Mouse (Mus musculus) left cerebral cortex, adult 9 months (tissue): ENCODE measurements around the gene Macrod2.
A peak's percentile ranks its signal among the peaks of the same experiment; 100 is the strongest.

Source experiments
- DNase-seq, 2 experiments: peaks; one replicate each; pipeline ENCODE4 v3.0.0; 2022; ENCODE audit warnings: low spot score in 2 of 2

Gene Macrod2

DNA sequence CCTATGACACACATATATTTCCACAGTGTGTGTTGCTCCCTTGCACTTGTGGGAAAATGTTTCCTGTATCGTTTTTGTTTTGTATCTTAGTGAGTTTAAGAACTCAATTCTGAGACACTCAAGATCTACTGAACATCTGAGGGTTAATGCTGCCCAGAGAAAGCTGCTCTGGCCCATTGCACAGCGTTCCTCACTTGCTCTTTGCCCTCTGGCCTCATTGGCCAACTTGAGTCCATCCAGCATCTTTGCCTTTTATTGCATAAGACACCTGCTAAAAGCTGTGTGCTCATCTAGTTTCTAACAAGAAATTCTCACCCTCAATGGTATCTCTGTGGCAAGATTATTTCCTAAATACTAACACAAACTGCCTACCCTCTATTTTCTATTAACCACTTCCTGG lies 1435.4 kb downstream of the Macrod2 start:
- no peak for DNase-seq

DNA sequence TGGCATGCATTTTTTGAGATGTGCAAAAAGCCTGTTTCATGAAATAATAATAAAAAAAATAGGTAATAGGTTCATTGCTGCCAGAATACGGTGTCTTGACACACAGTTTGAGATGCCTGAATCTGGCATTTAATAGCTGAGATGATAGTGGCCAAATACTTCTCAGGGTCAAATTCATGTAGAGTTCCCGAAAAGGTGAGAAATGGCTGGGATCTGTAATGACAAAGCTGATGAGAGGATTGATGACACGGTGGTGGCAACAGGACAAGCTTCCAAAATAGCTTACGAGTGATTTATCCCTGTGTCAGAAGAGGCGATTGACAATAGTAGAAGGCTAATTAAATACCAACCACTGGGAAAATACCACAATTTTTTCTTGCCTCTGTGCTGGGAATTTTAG lies 1436.4 kb downstream of the Macrod2 start:
- no peak for DNase-seq

DNA sequence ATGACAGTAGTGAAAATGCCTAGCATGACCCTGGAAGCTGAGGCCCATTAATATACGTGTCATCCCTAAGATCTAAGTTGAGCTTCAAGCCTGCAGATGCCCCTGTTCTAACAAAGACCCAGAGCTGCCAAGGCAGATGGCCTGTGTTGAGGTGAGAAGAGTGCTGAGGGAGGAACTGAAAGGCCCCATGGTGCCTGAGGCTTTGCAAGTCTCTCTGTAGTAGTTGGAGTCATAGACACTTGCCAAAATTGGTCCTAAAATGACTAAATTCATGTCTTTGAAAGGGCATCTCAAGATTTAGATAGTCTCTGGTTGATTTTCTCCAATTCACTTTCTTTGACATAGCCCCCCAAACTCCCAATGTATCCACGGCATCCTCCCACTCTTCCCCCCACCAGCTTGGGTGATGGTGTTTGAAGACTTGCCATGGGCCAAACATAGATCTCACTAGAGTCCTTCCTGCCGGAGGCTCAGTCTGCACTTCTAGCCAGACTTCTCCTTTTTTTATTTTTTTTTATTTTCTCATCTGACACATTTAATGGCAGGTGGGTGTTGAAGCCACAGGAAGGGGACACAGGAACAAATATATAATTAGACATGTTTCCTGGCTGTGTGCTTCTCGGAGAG lies 1439.2 kb downstream of the Macrod2 start:
- DNase-seq = no peak

DNA sequence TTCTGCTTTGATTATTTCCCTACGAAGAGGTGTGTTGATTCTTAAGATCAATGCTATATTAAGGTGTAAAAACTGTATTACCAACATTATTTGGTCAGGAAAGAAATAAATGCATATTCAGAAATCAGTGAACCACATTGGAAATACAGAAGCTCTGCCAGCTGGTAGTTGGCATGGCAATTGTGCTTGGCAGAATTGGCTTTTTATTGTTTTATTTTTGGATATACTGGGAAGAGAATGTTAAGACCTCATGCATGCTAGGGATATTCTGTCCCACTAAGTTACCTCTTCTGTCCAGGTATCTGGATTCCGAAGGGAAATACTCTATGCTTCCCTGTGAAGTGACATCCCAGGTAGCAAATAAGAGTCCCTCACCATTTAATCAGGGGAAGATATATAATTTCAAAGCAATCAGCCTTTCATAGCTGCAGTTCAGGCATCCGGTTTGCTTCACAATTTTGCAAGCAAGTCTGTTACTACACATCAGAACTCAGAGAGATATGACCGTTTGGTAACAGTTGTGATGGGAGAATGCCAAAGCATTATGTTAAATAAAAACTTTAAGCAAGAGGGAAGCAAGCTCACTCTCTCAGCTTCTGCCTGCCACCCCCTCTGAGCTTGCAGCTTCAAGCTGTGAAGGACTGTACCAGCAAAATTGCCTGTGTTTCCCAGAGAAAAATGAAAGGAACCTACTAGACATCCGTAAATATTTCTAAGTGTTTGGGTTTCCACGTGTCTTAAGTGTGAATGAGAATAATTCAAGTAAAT lies 1449.5 kb downstream of the Macrod2 start:
- peak; percentile 40 to 60 for DNase-seq

DNA sequence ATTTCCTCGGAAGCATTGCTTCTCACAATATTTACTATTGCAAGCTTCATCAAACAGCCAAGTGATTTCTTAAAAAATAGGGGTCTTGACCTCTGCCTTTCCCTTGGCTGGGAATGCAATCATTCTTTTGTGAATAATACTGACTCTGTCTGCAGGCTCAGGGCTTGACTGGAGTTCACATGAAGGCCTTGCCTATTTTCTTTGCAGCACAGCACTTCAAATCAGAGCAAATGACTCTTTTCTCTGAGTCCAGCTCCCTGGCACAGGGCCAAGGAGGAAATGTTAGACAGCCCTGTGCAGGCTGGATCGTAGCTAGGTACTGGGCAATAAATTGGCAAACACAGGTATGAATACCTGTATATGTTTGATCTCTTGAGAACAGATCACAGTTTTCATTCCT lies 1464.1 kb downstream of the Macrod2 start:
- DNase-seq = no peak

DNA sequence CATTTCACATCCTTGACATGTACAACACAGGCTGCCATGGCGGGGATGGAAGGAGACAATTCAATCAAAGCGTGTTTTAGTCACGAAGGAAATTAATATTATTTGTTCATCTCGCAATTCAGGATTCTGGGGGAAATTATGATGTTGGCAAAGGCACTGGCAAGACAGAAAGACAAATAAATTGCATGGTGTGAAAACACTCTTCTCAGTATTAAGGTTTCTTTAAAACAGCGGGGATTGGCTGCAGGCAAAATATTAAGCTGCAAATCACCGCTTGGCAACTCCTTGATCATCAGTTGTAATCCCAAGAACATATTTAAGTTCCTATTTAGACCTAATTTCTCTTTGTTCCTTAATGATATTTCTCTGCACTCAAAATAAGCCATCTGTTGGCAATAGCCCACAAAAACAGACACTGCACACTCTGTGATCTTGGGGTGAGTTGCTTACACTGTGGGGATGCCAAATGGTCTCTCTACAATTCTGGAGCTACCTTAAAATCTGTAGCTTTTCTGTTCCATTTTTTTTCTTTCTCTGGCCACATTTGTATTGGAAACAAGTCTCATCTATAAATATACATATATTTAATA lies 1466.7 kb downstream of the Macrod2 start:
- DNase-seq = no peak

DNA sequence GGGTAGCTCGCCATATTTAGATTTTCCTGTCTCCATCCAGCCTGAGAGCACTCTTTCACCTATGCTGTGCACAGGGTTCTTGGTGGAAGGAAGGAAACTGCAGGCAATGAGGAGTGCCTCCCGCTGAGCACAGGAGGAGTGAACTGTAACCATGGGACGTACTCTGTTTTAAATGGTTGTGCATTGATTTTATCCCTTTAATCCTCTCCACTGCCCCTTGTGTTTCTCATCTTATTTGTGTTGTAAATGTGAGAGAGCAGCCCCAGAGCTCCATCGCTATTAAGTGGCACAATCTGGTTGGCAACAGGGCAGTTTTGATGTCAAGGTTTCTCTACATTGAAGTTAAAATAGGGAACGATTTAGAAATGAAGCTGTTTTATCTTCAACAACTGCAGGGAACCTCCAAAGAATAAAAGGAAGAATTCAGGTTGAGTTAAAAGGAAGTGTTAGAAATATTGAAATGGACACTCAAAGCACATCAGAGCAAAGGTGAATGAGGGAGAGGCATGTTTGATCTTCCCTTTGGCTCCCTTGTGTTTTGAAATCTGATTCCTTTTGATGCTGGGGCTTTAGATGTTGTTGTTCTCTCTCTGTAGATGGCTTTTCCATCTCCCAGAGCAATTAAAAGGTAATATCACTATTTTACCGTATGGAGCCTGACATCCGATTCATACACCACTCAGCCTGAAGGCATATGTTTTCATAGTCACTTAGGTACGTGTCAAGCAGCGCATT lies 1467.6 kb downstream of the Macrod2 start:
- no peak for DNase-seq

DNA sequence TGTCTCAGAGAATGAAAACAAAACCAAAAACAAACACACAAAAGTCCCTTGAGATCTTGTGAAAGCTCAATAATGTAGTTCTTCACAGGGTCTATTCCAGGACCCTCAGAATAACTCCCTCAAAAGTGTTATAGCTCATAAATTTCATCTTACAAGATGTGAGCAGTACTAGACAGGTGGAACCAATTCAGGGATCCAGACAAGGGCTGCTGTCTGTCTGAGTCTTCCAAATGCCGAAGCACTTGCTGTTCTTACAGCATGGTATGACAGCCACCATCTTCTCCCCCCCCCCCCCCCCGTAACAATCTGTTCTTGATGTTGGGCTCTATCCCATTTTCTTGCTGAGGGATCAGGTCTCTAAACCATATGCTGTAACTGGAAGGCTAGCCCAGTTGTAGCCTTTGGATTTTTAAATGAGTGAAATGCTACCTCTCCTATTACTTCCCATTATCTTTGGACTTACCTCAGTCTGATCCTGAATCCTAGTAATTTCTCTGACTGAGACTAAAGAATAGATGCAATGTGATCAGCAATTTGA lies 1468.6 kb downstream of the Macrod2 start:
- no peak for DNase-seq

DNA sequence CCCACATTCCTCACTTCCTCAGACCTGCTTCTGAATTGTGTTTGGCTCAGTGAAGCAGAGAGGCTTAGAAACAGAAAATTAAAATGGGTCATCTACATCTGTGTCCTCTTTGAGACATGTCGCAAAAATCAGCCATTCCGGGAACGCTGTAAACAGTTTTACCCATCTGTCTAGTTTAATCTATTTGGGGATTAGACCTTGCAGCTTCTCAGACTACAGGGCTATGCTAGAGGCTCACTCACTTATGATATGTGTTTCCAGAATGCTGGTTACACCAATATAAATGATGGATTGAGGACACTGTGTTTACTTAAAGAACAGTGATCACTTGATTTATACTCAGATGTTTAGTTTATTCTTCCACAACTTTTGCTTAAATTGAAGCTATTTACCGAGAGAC lies 1475.8 kb downstream of the Macrod2 start:
- no peak for DNase-seq

DNA sequence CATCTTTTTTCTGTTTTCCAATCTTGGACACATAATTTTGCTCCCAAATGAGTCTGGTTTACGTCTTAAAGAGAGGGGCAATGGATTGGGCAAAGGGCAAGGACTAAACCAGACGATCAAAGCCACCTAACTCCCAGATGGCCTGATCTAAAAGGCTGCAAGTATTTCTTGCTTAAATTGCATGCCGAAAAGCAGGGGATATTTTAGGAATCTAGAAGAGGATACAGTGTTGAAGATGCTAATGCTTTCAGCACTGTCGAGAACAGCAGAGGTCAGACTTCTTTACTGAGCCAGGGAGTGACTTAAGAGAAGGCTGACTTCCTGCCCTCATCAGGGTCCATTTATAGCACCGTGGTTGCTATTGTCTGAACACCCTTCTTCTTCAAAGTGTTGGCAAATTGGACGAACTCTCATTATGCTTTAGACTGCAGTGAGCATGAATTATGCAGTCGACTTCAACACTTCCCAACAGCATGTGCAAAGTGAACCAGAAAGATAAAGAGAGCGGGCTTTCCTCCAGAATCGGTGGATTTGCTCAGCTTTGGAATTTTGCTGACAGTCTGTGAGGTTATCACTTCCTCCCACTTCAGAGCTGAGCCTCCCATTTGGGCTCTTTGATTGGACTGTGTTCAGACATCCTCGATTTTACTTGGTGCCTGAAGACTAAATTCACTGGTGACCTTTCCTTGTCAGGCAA lies 1481.2 kb downstream of the Macrod2 start:
- peak; percentile 36 to 53 for DNase-seq

DNA sequence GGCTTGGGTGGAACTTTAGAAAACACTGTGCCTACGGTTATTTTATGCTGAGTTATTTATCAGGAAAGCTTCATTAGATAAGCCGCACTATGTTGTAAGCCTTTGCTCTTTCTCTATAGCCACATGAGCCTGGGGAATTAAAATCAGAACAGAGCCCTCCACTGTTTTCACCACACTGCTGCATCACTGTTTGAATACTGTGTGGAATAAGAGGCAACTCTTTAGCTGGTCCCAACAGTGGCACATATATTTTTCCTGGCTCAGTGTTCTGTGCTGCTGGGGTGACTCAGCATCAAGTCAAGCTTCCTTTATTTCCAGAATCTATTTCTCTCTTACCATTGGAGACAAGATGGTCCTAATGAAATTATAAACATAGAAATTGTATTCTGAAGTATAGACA lies 1481.8 kb downstream of the Macrod2 start:
- DNase-seq = peak in 1 of 2 experiments; percentile 7

DNA sequence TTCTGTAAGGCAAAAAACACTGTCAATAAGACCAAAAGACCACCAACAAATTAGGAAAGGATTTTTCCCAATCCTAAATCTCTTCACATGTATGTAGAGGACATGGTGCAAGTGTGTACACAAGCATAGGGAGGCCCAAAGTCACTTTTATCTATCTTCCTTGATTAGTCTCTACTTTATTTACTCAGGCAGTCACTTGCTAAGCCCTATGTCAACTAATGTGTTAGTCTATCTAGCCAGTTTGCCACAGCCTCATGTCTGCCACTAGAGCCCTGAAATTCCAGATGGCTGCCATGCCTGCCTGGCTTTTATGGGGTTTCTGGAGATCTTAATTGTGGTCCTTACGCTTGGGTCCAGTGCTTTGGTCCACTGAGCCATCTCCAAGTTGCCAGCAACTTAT lies 1483.4 kb downstream of the Macrod2 start:
- DNase-seq = no peak

DNA sequence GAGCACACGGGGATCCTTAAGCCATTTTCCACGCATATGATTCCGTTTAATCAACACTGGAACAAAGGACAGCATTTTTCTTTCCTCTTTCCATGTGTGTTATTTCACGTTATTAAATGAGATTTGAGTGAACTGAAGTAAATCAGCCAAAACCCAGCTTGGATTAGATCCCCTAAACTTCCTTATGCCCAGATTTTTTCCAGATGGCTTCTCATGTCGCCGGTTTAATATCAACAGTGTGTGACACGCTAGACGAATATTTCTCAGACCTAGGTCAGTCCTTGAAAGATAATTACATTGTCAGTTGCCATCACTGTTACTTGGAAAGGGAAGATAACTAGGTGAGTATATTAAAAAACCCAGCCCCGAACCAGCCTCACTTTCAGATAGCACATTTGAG lies 1484.6 kb downstream of the Macrod2 start:
- DNase-seq = no peak

DNA sequence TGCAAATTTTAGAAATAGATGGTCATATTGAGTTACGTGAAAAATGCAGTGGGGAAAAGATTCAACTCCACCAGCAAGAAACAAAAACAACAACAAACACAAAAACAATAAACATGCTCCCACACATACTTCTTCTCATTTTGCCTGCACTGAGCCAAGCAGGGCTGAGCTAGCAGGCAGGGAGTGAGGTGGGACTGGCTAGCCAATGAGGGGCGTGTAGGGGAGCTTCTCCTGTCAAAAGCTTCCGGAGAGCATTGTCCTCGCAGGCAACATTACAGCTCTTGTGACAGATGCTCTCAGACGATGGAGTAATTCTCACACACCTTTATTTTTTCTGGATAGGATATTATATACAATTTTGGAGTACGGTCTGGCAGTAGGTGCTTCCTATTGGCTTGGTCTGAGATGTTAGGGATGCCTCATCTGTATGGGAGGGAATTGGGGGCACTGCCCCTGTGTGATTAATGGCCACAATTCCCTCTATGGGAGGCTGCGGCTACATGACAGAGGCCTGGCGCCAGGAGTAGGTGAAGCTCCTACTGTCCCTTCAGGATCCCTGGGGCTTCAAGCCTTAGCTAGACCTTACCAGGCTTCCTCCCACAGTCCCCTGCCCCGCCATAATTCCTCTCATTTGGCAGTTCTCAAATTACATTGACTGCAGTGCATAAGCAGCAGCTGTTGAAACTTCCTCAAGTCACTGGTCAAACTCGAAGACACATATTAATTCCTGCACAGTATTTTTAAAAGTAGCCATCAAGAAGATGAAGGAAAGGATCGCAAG lies 1491.8 kb downstream of the Macrod2 start:
- DNase-seq = no peak

DNA sequence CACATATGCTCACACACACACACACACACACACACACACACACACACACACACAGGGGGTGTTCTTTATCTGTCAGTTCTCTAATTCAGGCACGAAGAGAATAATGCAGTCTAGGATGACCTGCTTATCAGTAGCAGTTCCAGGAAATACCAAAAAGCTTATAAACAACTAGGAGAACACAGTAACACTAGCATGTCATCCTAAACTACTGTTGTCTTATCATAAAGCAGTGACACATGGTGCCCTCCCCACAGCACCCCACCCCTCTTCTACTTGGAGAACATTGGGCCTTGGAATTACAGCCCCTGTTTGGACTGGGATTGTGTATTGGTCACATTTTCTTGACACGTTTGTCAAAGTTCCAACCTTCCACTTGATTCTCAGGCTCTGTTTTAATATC lies 1494.4 kb downstream of the Macrod2 start:
- no peak for DNase-seq

DNA sequence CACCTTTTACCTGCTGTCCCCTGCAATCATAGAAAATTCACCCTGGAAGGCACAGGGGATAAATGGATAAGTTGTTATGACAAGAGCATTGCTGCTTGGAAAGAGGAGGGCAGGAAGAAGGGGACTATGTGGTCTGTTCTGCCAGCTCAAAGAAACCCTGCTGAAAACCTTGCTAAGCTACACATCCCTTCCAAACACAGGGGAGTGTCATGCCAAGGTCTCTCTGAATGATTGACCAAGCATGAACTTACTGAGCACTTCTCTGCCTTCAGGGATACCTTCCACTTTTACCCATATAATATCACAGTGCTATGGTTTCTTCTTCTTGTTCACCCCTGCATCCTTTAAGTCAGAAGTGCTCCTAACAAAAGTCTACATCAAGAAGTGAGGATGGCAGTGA lies 1502.8 kb downstream of the Macrod2 start:
- no peak for DNase-seq

DNA sequence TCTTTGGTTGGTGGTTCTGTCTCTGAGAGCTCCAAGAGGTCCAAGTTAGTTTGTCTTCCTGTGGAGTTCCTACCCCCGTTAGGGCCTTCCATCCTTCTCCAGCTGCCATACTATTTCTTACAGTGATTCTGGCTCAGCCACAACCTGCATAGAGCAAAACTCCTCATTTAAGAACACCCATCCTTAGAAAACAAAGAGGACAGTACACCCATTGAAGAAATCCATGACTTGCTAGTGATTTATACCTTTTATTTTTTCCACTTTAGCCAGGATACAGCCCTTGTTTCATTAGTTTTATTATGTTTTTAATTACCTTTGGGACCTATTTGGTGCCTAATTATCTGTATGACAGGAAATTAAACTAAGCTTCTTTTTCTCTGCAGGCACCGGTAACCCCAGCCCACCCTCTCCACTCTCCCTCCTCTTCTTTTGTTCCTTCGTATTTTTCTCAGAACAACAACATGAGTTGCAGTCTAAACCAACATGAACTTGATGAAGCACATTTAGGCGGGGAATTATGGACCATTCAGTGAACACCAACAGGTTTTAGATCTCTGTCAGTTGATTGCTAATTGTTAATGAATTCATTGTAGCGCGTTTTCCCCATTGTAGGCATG lies 1516.8 kb downstream of the Macrod2 start:
- no peak for DNase-seq

DNA sequence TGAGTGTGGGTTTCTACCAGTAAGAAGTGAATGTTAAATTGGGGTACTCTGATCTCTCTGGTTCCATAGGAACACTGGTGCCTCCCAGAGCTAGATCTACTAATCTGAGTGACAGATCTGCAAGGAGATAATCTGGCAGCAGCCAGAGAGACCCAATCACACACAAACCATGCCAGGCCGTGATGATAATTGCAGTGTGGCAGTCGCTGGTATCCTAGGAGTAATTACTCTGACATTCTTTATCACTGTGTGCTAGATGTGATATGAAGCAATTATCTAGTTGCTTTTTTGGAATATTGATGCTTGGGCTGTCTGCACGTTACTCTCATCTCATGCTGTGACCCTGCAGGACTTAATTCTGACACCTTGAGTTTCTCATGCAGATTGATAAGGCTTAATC lies 1518.4 kb downstream of the Macrod2 start:
- DNase-seq = no peak

DNA sequence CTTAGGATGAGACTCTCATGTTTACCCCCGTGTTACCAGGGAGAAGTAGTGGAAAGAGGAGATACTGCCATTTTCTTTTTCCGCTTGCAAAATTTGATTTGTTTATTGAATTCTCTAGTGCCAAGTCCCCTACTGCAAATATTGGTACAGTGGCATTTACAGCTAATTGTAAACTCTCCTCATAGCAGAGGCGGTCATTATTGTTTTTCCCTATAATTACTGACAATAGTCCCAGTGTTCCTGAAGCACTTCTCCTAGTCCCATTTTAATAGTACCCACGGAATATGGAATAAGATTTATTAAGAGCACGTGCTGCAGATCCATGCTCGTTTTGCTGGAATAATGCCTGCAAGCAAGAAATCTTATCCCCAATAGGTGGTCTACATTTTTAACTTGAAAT lies 1518.8 kb downstream of the Macrod2 start:
- no peak for DNase-seq

DNA sequence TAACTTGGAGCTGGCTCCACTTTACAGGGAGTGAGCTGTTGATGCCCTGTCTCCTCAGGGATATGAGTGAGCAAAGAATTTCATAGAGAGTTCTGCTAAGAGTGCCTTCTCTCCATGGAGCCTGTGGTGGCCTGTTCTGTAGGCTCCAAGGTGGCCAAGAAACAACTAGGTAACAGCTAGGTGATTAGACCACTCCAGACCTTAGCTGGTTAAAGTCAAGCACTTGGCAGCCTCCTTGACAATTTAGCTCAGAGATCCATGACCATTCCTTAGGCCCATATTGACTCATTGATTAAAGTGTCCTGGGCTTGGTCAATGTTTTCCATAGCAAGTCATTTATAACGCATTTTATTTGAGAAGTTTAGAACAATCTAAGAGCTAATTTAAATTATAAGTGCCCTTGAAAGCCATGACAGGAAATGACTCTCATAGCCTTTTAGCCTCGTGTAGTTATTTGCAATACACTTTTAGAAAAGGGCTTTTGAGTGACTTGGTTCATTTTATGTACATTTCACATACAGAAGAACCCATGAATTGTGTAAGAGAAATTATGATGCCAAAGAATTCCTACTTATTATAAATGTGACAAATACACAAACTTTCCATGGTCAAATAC lies 1525.4 kb downstream of the Macrod2 start:
- no peak for DNase-seq
